Mouse (Mus musculus): ENCODE results near the gene Dffa.
"Not testable (repeated sequence)": the region's sequence is repeated elsewhere in the genome, so short reads cannot be mapped to it uniquely, and the experiment has no call there.

Gene Dffa

DNA sequence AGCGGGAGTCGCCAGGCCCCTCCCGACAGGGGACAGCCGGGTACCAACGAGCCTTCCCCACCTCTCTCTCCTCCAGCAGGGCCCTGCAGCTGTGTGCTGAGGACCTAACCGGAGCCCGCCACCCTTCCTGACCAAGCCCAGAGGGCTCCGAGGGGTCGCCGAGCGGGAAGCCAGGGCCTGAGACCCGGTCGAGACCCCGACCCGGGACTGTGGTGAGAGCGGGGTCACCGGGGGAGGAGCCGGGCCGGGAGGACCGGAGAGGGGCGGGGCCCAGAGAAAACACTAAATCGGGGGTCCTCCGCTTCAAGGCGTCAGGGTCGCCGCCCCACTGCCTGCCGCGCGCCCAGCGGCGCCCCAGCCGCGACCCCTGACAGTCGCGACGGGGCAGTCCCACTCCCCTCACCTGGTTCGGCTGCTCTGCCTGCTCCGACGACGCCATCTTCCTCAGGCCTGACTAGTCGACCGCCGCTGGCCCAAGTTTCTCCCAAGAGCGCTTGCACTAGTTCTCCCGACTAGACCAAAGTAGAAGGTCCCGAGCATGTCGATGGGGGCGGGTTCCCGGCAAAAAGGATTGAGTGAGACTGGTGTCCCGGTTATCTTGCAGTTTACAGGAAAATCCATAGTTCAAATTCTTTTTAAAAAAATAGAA, 4.5 kb upstream of the Dffa start, which contains the start of gene Pex14:
Gene Pex14 (minus strand): TSS at position 508 of the 649 bp plus-strand sequence.
- peak; percentile 92 to 95 for DNase-seq

DNA sequence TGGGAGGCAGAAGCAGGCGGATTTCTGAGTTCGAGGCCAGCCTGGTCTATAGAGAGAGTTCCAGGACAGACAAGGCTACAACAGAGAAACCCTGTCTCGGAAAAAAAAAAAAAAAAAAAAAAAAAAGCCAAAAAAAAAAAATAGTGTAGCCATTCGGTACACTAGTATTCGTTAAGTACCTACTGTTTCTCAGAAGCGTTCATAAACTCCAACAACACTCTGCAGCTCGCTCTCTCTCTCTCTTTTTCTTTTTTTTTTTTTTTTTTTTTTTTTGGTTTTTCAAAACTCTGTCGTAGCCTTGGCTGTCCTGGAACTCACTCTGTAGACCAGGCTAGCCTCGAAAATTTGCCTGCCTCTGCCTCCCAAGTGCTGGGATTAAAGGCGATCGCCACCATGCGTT, 3.5 kb upstream of the Dffa start:
- not testable (repeated sequence) for DNase-seq

DNA sequence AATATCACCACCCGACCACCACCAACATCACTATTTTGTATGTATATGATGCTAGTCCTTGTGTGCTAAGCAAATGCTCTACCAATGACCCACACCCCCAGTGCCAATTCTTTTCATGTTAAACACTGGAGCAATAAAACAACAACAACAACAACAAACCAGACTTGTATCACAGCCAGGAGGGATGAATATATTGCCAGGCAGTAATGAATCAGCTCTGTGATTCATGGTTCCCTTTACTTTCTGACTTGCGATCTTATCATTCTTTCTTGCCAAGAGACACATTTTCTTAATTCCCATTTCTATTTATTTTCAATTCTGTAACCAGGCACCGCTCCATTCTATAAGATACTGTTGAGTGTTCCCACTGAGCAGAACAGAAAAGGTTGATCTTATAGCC, 2.5 kb upstream of the Dffa start:
- DNase-seq = no peak

DNA sequence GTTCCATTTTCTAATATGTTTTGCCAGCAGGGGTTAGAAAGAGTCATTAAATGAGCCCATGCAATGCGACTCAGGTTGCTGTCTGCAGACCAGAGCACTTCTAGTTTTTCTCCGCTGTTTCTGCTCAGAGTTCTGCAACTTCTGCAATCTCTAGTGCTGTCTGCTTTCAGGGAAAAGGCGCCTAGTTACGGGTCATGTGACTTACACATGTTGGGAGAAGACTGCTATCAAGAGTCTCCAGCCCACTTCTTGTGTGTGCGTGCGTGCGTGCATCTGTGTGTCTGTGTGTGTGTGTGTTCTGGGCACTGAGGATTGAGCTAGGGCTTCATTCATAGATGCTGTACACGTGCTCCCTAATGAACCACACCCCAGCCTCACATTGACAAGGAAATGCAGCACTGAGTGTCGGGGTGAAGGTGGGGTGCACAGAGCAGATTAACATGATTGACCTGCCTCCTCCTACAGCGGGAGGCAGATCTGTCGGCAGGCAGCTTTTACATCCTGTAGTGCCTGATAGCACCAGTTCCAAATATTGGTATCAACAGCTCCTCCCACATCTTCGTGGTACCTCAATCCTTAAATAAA, 16.1 kb downstream of the Dffa start:
- not testable (repeated sequence) for DNase-seq

DNA sequence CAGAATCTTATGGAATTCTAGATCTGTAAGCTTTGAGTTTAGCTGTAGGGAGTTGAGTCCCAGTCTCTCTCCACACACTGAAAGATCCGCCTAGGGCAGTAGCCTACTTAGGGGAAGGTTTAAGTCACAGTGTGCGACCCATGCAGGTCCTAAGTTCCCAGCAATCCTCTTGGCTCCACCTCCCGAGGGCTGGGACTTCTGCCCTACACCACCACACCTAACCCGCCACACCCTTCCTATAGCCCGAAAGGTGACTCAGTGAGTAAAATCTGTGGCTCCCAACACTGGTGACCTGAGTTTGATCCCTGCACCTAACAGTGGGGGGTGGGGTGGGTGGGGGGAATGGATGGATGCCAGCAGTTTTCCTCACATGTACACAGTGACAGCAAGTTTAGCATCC, 19.5 kb downstream of the Dffa start:
- DNase-seq = no peak

DNA sequence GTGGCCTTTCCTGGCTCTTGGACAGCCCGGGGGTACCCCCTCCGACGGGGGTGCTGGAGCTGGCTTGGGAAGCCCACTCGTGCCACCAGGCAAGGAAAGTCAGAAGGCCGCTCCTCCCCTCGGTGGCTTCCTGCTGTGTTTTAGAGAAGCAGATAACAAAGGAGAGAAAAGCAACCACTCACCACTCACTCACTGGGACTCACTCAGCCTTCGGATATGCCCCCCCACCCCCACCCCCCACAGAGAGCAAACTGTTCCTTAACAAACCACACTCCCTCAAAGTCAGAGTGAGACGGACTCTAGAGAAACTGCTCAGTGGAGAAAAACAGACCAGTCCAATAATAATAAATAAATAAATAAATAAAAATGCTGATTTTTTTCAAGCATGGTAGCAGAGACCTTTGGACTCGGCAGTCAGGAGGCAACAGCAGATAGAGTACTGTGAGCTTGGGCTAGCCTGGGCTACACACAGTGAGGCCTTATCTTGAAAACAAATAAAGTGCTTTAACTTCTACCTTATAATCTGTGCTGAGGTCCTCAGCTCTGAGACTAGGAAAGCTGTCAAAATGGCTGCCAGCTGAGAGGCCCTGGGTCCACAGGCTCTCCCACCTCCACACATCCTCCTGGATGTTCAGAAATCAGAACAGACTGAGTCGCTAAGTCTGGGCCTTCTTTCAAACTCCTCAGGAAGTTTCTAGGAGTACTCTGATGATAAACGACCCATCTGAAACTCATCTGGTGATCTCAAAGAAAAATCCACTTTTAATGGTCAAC, 21.6 kb downstream of the Dffa start:
- no peak for DNase-seq

DNA sequence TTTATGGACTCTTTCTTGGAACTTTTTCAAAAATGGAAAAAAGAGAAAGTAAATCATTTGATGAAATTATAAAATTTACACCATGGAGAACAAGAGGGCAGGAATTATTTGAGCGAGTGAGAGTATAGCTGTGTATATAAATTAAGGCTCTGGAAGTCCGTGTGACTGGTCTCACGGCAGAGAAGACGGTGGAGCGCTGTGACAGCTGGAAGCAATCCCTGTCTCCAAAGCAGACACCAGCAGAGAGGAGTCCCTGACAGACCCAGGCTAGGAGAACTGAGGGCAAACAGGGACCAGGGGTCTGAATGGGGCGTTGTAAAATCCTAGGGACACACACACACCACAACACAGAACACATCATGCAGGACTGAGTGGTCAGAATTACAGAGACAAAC, 22.2 kb downstream of the Dffa start:
- peak; percentile 42 to 56 for DNase-seq

DNA sequence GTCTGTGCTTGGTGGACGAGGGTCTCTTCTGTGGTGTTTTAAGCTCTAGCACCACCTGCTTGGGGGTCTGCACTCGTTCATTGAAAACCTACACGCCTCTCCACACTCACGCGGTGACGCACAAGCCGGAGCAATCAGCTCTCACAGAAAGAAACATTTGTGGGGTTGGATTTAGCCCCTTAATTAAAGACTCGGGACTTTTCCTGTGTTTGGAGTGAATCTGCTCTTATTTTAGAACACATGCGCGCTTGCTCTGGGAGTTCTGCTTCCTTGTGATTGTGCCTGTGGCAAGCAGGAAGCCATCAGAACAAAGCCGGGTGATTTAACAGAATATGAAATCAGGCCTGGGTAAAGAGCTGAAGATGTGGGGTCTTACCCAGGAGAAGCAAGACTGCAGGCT, 22.7 kb downstream of the Dffa start, which contains the start of gene Cort:
Gene Cort (minus strand): TSS at position 101 of the 400 bp plus-strand sequence.
- no peak for DNase-seq

DNA sequence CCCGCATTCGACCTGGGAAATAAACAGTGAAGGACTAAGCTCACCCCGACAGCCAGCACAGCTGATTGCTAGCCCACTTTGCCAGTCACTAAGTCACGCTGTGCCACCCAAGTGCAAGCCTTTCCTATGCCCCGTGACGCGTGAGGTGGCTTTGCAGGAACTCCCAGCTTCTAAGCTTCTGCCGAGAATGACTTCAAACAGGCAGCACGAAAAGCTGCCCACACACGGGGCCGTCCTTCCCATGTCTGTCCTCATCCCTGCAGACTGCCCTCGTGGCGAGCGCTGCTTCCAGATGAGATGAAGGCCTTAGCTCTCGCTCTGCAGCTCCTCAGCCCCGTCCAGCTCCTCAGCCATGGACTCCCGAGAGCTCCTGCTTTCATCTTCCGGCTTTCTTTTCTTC, 24.5 kb downstream of the Dffa start:
- no peak for DNase-seq

DNA sequence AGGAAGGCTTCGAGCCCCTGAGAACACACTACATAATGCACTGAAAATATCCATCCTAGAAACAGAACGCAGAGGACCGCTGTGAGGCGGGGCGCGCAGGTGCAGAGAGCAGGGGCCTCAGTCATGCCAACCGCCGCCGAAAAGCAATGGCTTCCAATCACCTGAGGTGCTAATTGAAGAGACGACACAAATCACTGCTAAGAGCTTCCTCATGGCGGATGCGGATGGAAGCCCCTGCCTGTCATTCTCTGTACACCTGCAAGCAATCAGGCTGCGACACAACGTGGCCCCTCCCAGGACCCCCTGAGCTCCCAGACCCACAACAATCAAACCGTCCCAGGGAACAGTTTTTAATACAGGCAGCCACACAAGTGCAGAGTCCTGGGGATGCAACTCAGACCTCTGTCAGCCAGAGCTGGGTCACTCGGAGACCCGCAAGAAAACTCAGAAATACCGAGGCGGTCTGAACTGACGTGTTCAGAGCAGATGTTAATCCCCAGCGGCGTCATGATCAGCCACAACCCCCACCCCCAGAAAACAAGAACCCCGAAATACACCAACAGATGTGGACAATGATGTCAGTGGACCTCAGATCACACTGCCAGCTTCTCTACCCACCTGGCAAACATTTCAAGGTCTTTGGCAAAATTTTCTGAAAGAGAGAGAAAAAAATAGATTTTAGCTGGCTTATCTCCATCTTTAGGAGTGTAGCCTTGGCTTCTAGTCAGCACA, 27.2 kb downstream of the Dffa start:
- no peak for DNase-seq

DNA sequence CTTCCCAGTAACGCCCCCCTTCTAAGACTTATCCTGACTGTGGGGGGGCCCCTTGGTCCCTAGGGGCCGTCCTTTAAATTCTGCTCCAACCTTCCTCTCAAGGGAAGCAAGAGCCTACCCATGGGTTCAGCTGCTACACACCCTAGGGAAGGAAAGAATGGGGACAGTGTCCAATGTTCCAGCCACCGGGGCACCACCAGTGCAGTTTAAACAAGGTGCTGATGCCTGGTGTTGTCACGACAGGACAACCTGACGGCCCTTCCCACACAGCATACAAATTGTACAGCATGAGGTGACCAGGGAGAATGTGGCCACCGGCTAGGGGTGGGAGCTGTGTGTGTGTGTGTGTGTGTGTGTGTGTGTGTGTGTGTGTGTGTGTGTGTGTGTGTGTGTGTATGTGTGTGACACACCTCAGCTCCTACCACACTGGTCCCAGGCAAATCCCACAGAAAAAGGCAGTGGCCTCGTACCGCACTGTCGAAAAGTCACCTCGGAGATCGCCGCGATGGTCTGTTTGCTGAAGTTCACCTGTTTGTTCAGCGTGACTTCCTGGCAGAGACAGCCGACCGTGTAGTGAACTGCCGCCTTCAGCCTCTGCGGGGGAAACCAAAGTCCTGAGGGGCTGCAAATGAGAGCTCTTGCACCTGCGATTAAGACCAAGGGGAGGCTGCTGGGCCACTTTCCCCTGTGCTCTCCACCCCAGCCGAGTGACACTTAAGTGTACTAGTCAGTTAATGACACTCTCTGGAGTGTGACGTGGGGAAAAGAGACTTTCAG, 28.0 kb downstream of the Dffa start:
- peak in 1 of 2 experiments; percentile 39 for DNase-seq

DNA sequence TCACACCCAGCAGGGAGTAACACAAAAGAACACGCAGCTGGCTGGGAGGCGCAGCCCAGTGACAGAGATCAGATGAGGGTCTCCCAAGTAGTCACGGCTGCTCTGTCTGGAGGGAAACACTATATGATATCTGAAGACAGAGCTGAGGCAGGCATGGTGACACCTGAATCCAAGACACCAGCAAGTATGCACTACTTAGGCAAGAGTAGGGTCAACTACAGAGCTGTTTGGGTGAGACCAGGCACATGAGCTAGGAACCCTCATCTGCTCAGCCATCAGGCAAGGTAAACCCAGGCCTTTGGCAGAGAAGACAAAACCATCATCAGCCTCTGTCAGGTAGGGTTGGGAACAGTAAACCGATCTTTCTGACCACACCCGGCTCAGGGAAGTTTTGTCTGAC, 29.4 kb downstream of the Dffa start:
- DNase-seq = no peak

DNA sequence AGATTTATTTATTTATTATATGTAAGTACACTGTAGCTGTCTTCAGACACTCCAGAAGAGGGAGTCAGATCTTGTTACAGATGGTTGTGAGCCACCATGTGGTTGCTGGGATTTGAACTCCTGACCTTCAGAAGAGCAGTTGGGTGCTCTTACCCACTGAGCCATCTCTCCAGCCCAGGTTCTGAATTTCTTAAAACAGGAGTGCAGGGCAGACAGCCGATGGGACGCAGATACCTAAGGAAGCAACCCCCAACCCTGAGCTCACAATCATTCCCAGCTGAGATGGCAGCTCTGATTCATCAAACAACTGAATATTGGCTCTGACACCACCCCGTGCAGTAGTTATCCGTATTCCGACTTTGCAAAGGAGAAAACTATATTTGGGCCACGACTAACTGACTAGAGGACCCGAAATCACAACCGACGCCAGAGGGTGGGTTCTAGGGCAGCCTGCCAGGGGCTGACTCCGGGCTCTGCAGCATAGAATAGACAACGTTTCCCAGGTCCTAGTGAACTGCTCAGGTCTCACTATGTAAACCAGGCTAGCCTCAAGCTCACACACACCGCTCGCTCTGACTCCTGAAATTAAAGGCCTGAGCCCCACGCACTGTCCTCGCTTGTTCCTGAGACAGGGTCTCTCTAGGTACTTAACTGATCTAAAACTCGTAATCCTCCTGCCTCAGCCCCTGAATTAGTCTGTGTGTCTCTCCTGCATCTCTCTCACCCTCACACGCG, 32.3 kb downstream of the Dffa start:
- peak in 1 of 2 experiments; percentile 44 for DNase-seq

DNA sequence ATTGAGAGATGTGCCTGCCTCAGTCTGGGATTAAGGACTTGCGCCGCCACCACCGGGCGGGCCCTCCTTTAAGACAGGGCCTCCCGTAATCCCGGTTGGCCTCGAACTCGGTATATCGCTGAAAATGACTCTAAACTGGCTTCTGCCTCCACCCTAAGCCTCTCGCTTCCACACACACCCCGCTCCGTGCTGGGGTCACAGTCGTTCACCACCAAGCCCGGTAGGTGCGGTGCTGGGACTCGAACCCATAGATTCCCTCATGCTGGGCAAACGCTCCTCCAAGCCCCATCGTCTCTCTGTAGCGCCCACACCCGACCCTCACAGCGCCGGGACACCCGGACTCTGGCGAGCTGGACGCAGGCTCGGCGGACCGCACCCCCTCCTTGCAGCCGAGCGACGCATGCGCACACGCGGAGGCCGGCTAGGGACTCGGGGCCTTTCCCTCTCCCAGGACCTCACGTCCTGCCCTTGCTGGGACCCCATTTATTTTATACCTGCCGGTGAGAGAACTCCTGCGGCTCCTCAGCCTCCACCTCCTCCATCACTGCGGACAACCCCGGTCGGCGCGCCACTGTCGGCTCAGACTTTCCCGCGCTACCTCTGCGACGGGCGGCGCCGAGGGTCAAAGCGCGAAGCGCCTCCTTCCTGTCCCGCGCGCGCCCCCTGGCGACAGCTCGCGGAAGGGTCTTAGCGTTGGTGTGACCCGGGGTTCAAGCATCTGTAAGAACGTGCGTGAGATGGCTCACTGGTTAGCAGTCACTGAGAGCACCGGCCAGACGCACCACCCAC, 33.2 kb downstream of the Dffa start, which contains the start of gene Cenps:
Gene Cenps (minus strand): TSS at position 648 of the 789 bp plus-strand sequence.
- DNase-seq = peak; percentile 97

DNA sequence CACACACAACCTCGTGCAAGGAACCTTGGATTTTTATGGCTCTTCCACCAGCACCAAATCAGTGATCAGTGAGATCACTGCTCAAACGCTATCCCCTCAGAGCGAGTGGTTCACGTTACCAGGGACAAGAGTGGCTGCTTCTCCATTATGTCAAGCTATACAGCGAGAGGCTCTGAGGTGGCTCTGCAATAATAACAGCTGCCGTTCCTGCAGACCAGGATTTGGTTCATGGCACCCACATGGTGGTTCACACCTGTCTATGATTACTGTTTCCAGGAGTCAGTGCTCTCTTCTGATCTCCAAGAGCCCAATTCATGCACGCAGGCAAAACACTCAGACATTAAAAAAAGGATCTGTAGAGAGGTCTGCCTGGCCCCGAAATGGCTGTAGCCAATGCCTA, 34.6 kb downstream of the Dffa start:
- no peak for DNase-seq

DNA sequence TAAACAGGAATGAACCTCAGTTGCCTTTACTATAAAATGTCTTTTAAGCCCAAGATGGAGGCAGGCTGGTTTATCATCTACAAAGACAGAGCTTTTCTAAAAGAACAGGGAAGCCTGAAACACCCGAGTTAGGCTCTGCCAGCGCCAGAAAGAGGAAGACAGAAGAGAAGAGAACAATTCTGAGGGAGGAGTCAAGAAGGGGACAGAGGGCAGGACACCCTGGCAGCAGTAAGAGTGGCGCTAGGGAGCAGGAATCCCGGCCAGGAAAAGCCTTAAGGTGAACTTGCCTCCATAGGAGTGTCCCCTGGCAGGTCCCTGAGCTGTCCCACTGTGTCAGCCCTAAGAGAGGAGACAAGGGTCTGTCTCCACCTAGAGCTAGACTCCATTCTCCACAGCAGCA, 39.6 kb downstream of the Dffa start:
- no peak for DNase-seq

DNA sequence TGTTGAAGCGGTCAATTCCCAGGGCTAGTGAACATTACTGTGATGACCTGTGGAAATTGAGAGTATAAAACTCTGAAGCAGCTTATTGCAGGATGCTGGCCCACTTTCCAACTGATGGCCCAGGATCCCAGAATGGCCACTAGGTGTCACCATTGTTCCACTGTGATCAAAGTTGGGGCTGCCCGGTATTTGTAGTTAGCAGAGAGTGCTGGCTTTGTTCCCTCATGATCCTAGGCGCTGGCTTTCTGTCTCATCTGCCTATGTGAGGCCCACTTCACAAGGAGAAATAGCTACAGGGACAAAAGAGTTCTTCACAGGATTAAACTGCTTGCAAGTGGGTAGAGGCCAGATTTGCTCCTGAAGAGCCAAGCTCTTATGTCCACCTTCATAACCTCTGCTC, 40.5 kb downstream of the Dffa start:
- peak; percentile 82 to 85 for DNase-seq

DNA sequence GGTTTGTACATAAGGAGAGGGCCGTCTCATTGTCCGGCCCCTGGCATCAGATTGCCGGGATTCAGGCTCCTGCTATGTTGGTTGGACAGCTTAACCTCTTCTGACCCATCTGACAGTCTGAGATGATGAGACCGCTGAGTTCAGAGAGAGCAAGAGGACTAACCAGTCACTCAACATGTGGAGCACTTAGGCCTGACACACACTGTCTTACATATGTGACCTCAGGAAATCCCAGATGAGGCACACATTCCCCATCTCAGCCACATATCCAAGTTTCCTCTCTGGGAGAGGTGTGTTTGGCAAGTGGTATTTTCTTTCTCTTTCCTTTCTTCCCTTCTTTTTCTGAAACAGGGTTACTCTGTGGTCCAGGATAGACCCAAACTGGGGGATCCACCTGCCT, 41.2 kb downstream of the Dffa start:
- DNase-seq = no peak

DNA sequence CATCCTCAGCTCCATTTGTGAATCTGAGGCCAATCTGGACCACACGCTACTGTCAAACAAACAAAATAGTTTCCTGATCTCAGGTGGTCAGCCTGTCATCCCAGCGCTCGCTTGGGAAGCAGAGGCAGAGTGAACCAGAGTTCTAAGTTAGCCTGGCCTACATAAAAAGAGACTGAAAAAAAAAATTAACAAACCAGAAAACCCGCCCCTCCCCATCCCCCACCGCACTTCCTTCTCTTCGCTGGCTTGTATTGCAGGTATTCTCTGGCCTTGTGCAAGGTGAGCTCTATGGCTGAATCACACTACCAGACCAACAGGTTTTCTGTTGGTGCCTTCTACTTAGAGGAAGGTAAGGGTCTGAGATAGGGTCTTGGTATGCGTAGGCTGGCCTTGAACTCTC, 43.6 kb downstream of the Dffa start:
- DNase-seq = no peak

DNA sequence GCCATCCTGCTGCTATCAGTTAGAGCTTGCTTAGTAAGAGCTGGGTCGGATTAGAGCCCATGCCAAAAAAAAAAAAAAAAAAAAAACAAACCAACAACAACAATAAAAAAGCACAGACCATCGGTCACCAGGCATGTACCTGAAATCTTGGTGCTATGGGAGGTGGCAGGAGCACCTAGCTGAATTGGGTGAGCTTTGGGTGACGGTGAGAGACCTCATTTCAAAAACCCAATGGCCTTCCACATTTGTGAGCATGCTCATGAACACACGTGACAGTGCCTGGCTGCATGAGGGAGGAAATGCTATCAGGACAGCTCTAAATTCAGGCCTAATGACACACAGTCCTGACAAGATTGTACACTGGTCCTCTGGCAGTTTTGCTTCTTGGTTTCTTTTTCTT, 44.1 kb downstream of the Dffa start:
- DNase-seq = no peak

DNA sequence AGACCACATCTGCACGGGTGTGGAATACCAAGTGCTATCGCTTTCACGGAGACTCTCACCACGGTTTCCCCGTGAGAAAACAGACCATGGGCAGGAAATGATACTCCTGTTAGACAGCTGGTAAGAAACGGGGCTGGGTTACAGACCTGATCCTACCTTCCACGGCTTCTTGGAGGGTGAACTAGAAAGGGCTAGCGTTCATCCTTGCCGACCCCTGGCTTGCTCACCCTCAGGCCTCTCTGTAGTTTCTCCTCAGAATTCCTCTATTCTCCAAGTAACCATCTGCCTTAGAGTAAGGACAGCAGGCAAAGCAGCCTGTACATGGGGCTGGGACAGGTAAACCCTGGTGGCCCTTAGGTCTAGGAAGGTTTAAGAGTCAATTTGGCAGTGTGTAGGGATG, 45.2 kb downstream of the Dffa start:
- no peak for DNase-seq

All from kidney, postnatal 4 days (tissue).